Mouse (Mus musculus): ENCODE results near the gene 3830417A13Rik.

3830417A13Rik gene

GRCm38 (mm10) chrX:64173248-64173647 is at the start of gene 3830417A13Rik:
Gene 3830417A13Rik (plus strand): TSS chrX:64173548.
- no peak for DNase-seq

DNA sequence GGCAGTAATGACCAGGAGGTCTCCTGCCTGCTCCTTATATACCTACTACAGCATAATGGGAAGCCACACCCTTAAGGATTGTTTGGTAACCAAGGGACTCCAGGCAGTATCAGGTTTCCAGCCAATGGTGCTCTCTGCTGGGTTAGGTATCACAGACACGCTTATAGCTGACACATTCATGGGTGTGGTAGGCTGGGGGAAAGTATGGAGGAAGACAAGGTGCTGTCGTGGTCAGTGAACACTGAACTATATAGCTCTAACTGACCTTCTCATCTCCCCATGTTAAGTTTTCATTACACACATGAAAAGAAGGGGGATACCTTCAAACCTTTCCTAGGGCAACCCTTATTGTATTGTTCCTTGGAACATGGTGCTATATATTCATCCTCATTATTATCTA is 21.2 kb upstream of the 3830417A13Rik start, which contains the start of gene Gm6760:
TSS of gene Gm6760 (minus strand) at position 101 of the 400 bp plus-strand sequence.
- DNase-seq = no peak

GRCm38 (mm10) chrX:64181246-64181645 is 7.9 kb downstream of the 3830417A13Rik start:
- no peak for DNase-seq

Measured in kidney, adult 18-20 months (tissue).